Mouse (Mus musculus) right cerebral cortex, postnatal 10 days (tissue): Measurements from ENCODE around the gene Olfr961.
A peak's percentile ranks its signal among the peaks of the same experiment; 100 is the strongest.

ENCODE experiments used
- DNase-seq, 2 experiments: peaks; one replicate each; pipeline ENCODE4 v3.0.0; 2021; ENCODE audit warnings: low spot score in 2 of 2

The Olfr961 gene

DNA sequence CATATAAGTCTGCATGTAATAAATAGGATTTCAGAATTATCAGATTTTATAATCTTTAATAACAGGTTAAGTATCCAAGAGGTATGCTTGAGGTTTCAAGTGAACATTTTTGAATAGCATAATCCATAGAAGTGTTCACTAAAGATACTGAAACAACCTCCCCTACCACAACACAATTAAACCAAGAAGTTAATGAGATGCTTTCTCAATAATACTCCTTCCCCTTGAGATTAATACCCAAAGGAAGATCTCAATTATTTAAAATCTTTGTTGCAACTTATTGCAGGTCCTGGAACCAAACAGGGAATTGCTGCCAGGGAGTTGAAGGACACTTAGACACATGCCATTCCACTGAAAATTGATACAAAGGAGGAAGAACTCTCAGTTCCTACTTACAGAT lies at the start of gene Olfr961:
Olfr961 (plus strand) TSS at position 301 of the 400 bp plus-strand sequence.
- no peak for DNase-seq

DNA sequence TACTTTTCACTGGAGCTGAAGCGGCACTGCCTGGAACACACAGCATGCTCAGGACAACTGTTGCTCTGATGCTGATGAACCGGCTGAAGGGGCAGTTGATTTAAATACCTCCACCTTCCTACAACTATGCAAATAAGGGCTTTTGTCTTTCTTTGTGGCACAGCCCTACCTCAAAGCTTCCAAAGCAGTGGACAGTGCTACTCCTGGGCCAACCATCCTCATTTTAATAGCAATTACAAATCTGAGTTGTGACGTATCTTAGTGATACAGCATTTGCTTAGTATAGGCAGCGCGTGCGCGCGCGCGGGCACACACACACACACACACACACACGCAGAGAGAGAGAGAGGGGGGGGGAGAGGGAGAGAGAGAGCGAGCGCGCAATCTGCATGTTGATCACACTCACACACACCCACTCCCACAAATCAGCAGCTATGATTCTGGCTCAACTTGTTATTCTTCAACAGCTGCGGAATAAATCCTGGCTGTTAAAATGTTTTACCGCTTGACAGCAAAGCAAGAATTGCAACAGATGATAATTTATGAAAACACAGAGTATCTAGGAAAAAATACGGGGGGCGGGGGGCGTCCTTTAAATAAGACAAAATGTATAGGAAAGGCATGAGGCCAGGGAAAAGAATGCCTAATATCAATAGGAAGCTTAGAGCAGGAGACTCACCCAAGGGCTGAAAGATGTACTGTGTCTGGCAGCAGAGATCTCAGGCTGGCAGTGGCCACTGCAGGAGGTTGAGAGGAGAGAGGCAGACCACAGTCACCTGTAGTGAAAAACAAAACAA lies 42.2 kb upstream of the Olfr961 start:
- DNase-seq = peak; percentile 63 to 65

DNA sequence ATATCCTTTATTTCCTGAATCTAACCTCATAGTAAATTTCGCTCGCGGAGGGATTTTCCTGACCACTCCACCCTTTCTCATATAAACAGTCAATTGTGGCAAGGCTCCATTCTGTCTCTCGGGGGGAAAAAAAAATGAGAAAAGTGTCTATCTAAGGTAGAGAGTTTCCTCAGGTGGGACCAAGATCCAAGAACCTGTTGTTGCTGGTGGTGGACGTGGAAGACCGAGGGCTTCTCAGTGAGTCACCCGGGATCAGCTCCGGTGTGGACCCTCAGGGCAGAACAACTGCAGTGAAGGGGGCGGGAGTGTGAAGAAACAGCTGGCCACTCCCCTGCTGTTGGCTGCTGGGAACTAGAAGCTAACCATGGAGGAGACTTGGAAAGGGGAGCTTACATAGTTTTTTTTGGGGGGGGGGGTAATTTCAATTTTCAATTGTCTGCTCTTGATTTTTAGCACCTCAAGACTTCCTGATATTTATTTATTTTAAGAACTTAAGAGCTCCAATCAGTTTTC lies 41.5 kb upstream of the Olfr961 start:
- DNase-seq = peak; percentile 24 to 25

DNA sequence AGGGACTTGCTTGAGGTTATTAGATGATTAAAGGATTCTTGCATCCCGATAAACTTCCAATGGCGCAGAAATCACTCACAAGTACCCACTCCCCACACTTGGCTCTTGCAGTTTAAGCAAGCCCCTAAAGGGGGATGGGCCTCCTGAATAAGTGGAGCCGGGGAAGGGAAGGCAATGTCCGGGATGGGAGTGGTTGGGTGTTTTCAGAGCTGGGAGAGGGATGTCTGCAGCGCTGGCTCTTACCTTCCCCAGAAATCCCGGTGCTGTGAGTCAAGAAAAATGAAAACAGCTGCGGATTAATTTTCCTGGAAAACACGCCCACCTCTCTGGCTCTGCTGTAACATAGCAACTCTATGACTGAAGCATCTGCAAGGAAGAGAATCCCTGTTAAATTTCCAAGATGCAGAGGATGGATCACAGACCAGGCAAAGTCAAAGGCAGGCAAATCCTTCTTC lies 40.9 kb upstream of the Olfr961 start, which contains the start of gene AW551984:
AW551984 (minus strand) TSS at position 405 of the 455 bp plus-strand sequence.
- peak; percentile 23 to 24 for DNase-seq

DNA sequence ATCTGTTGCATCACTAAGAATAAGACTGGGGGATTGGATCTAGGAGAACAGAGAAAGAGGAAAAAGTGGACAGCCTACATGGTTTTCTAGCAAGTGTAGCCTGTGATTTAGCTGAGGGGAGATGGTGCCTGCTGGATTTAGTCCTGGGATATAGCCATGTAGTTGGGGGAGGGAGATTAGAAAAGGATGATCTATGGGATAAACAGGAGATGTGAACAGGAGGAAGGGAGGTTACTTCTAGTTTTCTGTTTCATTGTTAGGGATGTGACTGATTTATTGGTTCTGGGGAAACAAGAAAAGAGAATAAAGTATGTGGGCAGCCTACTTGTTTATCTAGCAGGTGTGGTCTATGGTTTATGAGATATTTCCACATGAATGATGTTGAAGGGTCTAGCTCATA lies 36.4 kb upstream of the Olfr961 start:
- no peak for DNase-seq

DNA sequence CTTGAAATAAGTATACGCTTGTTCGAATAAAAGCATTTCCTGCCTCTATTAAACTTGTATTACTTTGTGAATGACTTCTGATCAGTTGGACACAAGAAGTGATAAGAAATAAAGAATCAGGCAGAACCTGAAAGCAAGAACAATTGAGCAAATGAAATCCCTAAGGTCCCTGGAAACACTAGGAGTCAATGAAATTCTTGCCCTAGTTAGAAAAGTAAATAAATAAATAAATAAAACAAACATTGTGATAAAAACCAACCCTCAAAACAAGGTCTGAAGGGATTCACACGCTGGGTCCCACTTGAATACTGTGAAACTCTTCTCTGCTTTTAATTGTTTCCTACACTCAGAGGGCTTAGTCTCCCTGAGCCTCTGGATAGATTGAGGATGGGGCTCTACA lies 34.5 kb upstream of the Olfr961 start, which contains the start of gene Olfr148:
Olfr148 (plus strand) TSS at position 301 of the 400 bp plus-strand sequence.
- DNase-seq = no peak

DNA sequence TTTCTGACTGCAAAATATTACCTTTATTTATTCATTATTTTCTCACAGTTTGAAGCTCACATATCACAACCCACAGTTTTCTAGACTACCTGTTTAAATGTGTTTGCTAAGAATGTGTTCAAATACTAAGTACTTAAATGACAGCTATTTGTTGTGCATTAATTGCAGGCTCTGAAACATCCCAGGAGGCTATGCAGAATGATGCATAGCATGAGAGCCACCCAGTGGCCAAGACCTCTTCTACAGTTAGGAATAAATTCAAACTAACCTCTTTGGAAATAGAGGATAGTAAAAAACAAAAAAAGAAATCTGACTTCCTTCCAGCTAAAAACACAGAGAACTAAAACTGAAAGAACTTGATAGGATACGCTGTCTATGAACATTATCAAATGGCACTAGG lies 32.9 kb upstream of the Olfr961 start:
- peak in 1 of 2 experiments; percentile 38 for DNase-seq

DNA sequence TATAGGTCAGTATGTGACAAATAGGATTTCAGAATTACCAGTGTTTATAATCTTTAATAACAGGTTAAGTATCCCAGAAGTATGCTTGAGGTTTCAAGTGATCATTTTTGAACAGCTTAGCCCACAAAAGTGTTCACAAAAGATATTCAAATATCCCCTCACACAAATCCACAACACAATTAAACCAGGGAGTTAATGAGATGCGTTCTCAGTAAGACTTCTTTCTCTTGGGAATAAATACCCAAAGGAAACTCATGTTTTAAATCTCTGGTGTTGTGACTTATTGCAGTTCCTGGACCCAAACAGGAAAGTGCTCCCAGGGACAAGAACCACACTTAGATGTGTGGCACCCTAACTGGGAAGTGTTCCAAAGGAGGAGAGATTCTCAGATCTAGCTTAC lies 23.8 kb upstream of the Olfr961 start, which contains the start of gene Olfr960:
Olfr960 (plus strand) TSS at position 301 of the 400 bp plus-strand sequence.
- DNase-seq = no peak

DNA sequence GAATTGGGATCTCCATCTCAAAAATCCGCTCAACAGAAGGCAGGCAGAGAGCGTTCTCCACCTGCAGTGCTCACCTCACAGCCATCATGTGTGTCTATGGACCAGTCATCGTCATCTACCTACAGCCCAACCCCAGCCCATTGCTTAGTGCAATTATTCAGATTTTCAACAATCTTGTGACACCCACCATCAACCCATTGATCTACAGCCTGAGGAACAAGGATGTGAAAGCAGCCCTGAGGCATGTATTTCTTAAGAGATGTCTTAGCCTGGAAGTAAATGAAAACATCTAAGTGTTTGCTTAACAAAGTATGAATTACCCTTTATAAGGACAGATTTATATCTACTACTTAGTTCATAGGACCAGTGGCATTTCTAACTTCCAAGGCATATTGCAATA lies 21.1 kb upstream of the Olfr961 start:
- DNase-seq = no peak

DNA sequence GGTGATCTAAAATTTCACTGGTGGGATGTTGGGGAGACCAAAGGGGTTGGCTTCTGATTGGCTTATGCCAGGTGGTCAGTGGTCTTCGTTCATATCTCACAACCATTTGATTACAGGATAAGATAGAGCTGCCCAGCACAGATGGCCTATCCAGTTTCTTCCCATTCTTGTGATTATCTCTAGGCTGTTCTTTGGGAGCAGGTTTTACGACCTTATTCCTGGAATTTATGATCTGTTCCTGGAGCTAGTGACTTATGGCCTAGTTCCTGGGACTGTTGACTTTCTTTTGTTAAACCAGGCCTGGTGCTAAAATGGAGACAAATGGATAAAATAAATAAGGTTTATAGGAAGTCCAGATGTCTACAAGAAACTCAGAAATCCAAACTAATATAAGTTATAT lies 20.2 kb upstream of the Olfr961 start:
- DNase-seq = no peak

DNA sequence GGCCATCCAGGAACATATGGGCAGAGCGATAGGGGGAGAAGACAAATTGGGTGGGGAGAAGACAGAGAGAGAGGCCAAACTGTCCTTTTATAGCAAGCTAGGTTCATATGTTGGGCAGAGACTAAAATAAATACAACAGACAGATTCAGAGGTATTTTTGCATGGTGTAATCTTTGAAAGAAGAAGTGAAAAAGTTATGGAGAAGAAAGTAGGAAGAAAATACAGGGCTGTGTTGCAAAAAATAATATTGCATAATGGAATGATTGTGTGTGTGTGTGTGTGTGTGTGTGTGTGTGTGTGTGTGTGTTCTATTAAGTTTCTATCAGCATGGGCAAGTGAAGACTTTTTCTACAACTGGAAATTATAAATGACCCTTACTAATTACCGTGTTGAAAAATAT lies 15.8 kb upstream of the Olfr961 start:
- DNase-seq = no peak

DNA sequence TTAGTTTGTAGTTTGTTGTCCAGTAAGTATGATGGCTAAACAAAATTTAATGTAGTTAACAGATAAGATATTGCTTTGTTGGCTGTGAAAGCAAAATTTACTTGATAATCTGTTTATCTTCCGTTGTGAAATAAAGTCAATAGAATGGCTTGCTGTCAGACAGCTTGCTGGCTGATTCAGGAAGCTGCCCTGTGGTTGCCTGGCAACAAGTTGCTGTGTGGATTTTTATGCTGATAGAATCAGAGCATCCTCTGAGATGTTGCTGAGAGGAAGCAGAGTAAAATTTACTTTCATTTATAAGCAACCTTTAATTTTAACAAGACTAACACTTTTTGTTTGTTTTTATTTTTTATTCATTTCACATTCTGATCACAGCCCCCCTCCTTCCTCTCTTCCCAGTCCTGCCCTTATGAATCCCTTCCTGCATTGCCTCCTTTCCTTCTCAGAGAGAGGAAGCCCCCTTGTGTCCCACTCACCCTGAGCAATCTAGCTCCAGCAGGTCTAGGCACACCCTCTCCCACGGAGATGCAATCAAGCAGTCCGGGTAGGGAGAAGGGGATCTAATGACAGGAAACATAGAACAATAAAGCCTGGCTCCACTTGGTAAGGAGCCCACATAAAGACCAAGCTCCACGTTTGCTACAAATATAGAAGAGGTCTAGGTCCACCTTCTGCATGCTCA lies 10.8 kb upstream of the Olfr961 start:
- peak; percentile 74 to 85 for DNase-seq

DNA sequence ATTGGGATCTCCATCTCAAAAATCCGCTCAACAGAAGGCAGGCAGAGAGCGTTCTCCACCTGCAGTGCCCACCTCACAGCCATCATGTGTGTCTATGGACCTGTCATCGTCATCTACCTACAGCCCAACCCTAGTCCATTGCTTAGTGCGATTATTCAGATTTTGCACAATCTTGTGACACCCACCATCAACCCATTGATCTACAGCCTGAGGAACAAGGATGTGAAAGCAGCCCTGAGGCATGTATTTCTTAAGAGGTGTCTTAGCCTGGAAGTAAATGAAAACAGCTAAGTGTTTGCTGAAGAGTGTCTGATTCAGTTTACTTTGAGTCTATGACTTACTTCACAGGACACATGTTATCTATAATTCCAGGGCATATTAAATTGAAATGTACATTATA lies 2.5 kb downstream of the Olfr961 start:
- no peak for DNase-seq

DNA sequence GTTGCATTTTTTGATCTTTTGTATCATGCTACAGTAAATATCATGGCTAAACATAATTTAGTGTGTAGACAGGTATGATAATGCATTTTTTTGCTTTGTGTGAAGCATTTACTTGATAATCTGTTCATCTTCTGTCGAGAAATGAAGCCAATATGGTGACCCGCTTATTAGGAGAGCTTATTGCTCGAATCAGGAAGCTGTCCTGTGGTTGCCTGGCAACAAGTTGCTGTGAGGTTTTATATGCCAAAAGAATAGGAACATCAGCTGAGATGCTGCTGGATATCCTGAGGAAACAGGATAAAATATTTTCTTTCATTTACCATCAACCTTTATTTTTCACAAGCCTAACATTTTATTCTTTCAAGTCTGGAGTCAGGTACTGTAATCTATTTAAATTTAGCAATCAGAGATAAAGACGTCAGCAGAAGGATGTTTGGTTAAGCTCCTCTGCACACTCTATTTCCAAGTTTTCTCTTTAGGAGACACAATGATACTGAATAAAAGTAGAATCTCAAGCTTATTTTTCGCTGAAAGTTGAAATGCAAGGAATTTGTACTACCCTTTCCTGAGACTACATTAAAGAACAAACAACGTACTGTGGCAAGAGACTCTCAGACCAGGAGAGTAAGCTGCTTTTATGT lies 10.0 kb downstream of the Olfr961 start:
- peak; percentile 28 to 33 for DNase-seq

DNA sequence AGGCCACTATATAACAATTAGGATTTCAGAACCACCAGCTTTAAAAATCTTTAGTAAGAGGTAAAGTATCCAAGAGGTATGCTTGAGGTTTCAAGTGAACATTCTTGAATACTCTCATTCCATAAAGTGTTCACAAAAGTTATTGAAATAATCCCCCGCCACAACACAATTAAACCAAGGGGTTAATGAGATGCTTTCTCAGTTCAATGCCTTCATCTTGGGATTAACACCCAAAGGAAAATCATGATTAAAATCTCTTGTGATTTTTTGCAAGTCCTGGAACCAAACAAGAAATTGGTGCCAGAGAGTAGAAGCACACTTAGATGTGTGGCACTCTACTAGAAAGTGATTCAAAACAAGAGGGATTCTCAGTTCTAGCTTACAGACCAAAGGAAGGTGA lies 22.0 kb downstream of the Olfr961 start, which contains the start of gene Olfr963:
Olfr963 (plus strand) TSS at position 301 of the 400 bp plus-strand sequence.
- DNase-seq = no peak

DNA sequence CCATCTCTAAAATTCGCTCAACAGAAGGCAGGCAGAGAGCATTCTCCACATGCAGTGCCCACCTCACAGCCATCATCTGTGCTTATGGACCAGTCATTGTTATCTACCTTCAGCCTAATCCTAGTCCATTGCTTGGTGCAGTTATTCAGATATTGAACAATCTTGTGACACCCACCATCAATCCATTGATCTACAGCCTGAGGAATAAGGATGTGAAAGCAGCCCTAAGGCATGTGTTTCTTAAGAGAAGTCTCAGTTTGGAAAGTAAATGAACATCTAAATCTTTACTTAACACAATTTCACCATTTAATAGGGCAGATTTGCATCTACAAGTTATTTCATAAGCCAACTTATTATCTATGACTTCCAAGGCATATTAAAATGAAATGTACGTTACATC lies 24.8 kb downstream of the Olfr961 start:
- no peak for DNase-seq

DNA sequence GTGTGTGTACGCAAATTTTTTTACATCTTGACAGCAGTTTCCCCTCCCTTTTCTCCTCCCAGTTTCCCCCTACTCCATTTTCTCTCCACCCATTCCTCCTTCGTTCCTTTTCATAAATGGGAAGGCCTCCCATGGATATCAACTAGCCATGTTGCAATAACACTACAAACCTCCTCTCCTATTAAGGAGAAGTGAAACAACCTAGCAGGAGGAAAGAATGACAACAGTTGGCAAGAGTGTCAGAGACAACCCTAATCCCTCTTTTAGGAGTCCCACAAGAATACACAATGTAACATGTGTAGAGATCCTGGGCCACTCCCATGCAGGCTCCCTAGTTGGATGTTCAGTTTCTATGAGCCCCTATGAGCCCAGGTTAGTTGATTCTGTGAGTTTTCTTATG lies 29.9 kb downstream of the Olfr961 start:
- no peak for DNase-seq

DNA sequence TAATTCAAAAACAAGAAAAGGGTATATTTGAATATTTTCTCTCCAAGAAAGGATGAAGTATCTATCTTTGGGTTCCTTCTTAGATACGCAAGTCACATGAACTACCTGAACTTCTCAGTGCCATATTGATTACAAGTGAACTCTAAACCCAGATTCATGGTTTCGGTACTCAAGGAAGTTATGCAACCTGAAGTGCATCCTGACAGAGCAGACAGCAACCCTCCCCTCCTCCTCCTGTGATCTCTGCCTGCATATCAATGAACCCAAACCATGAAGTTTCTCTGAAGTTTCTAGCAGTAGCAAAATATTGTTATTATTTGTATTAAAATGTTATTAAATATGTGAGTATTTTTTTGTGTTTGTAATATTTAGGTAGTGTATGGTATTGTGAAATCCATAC lies 33.7 kb downstream of the Olfr961 start:
- DNase-seq = no peak

DNA sequence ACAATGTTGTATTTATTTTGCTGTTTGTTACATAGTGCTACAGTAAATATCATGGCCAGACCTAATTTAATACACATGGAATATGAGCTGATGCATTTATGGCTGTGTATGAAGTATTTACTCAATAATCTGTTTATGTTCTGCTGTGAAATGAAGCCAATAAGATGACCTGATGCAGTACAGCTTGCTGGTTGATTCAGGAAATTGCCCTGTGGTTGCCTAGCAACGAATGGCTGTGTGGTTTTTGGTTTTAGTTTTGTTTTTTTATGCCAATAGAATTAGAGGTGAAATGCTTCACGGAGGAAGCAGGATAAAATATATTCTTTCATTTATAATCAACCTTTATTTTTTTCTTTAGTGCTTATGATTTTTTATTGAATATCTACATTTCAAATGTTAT lies 34.4 kb downstream of the Olfr961 start:
- peak; percentile 23 to 24 for DNase-seq
